ENCODE assay signal across 24 mouse cellular contexts in the genomic region with DNA sequence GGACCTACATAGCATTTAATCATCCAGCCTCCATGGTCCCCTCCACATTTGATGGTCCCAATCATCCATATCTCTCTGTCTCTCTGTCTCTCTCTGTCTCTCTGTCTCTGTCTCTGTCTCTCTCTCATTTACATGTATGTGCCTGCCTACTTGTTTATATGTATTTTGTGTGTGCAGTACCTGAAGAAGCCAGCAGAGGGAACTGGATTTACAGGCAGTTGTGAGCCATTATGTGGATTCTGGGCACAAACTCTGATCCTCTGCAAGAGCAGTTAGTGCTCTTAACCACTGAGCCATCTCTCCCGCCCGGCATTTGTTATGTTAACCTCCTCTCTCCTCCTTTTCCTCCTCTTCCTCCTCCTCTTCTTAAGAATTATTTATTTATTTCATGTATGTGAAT. TPM values are rescaled to one million over a fixed set of nuclear protein-coding genes. Genes with fewer than 3 reads are reported as not detected.
DNase-seq lines count a peak whose midpoint lies in the region; ATAC-seq and TF ChIP-seq lines count a peak whose summit lies in the region.
"Had no signal": no experiment of that assay in that cellular context is flagged by ENCODE, and none has a peak within 500 bp of the region (broad histone marks: within the 10 kb centered on the region; RNA-seq: fewer than 3 reads in every experiment).

No protein-coding gene starts in this region.

- H3K4me1 ChIP-seq in kidney, postnatal 0 days (replicated peaks; ENCODE audit: insufficient read depth, low read length), result no peaks in the 10 kb centered on the region
- H3K4me1 ChIP-seq in kidney, embryonic 16.5 days (ENCODE audit: insufficient read depth, low read length), result no peaks in the 10 kb centered on the region
- H3K4me1 ChIP-seq in midbrain, postnatal 0 days (ENCODE audit: insufficient read depth, low read length), result no peaks in the 10 kb centered on the region
- H3K4me1 ChIP-seq in midbrain, embryonic 14.5 days (ENCODE audit: control insufficient read depth, insufficient read depth, low read length), result no peaks in the 10 kb centered on the region
- H3K4me1 ChIP-seq in stomach, postnatal 0 days (replicated peaks; ENCODE audit: control insufficient read depth, insufficient read depth), result no peaks in the 10 kb centered on the region
- H3K4me1 ChIP-seq: embryonic facial prominence, embryonic 15.5 days; forebrain, embryonic 15.5 days; hindbrain, embryonic 13.5 days; intestine, embryonic 15.5 days; limb, embryonic 15.5 days; midbrain, embryonic 12.5 days; neural tube, embryonic 12.5 days had no signal

- no peaks in the 10 kb centered on the region for H3K9me3 ChIP-seq in kidney, postnatal 0 days (replicated peaks; ENCODE audit: low read length)
- H3K9me3 ChIP-seq in kidney, embryonic 16.5 days (ENCODE audit: low read length), result peaks cover 5% of the 10 kb centered on the region; the same call in 1 of the 2 replicates
- no peaks in the 10 kb centered on the region for H3K9me3 ChIP-seq in midbrain, postnatal 0 days (ENCODE audit: low read length)
- H3K9me3 ChIP-seq in midbrain, embryonic 14.5 days (ENCODE audit: control insufficient read depth, low read length), result no peaks in the 10 kb centered on the region
- no peaks in the 10 kb centered on the region for H3K9me3 ChIP-seq in stomach, postnatal 0 days (ENCODE audit: control insufficient read depth, low read length)
- H3K9me3 ChIP-seq: forebrain, embryonic 15.5 days; heart, embryonic 15.5 days; limb, embryonic 15.5 days had no signal

- WGBS in kidney, postnatal 0 days, result 98% methylated on average over 2 of the region's 2 CpGs
- WGBS in kidney, embryonic 16.5 days, result 98% methylated on average over 2 of the region's 2 CpGs
- 91% methylated on average over 2 of the region's 2 CpGs for WGBS in midbrain, postnatal 0 days
- WGBS in midbrain, embryonic 14.5 days, result 97% methylated on average over 2 of the region's 2 CpGs
- 95% methylated on average over 2 of the region's 2 CpGs for WGBS in stomach, postnatal 0 days

- H3K36me3 ChIP-seq in kidney, postnatal 0 days (ENCODE audit: insufficient read depth, low read length), result no peaks in the 10 kb centered on the region
- no peaks in the 10 kb centered on the region for H3K36me3 ChIP-seq in kidney, embryonic 16.5 days (ENCODE audit: insufficient read depth, low read length)
- H3K36me3 ChIP-seq in midbrain, postnatal 0 days (ENCODE audit: insufficient read depth, low read length), result no peaks in the 10 kb centered on the region
- no peaks in the 10 kb centered on the region for H3K36me3 ChIP-seq in midbrain, embryonic 14.5 days (ENCODE audit: control insufficient read depth, insufficient read depth, low read length)
- no peaks in the 10 kb centered on the region for H3K36me3 ChIP-seq in stomach, postnatal 0 days (ENCODE audit: control insufficient read depth, insufficient read depth, low read length)
- H3K36me3 ChIP-seq: embryonic facial prominence, embryonic 15.5 days; forebrain, embryonic 15.5 days; heart, embryonic 15.5 days; hindbrain, embryonic 13.5 days; intestine, embryonic 15.5 days; limb, embryonic 15.5 days; midbrain, embryonic 12.5 days; neural tube, embryonic 12.5 days had no signal

- no peak overlapping the region for H3K4me2 ChIP-seq in kidney, postnatal 0 days (ENCODE audit: low read length)
- H3K4me2 ChIP-seq in kidney, embryonic 16.5 days (replicated peaks; ENCODE audit: low read depth, low read length), result no peak overlapping the region
- H3K4me2 ChIP-seq in midbrain, postnatal 0 days (ENCODE audit: low read depth, low read length, poor library complexity, severe bottlenecking), result no peak overlapping the region
- no peak overlapping the region for H3K4me2 ChIP-seq in midbrain, embryonic 14.5 days (ENCODE audit: low read length)
- H3K4me2 ChIP-seq in stomach, postnatal 0 days (replicated peaks; ENCODE audit: low read depth), result no peak overlapping the region
- H3K4me2 ChIP-seq: embryonic facial prominence, embryonic 15.5 days; forebrain, embryonic 15.5 days; heart, embryonic 15.5 days; hindbrain, embryonic 13.5 days; intestine, embryonic 15.5 days; limb, embryonic 15.5 days; midbrain, embryonic 12.5 days; neural tube, embryonic 12.5 days had no signal

- no peak for TF ChIP-seq EP300 in stomach, postnatal 0 days (optimal IDR thresholded peaks at IDR 0.05)

- no peak for ATAC-seq in kidney, postnatal 0 days (replicated peaks; ENCODE audit: low FRiP score, low read depth)
- ATAC-seq in kidney, embryonic 16.5 days (ENCODE audit: low FRiP score, low TSS enrichment), result no peak
- ATAC-seq in midbrain, postnatal 0 days (ENCODE audit: low FRiP score), result no peak
- no peak for ATAC-seq in midbrain, embryonic 14.5 days (ENCODE audit: low FRiP score, low TSS enrichment)
- no peak for ATAC-seq in stomach, postnatal 0 days (ENCODE audit: low FRiP score, low TSS enrichment)
- ATAC-seq: forebrain, embryonic 15.5 days; intestine, embryonic 15.5 days had no signal

- no peak overlapping the region for H3K4me3 ChIP-seq in kidney, postnatal 0 days (replicated peaks; ENCODE audit: low read depth, low read length)
- H3K4me3 ChIP-seq in kidney, embryonic 16.5 days (ENCODE audit: low read length), result no peak overlapping the region
- no peak overlapping the region for H3K4me3 ChIP-seq in midbrain, postnatal 0 days (ENCODE audit: low read depth, low read length)
- H3K4me3 ChIP-seq in midbrain, embryonic 14.5 days (replicated peaks; ENCODE audit: low read depth, low read length), result no peak overlapping the region
- H3K4me3 ChIP-seq in stomach, postnatal 0 days (ENCODE audit: low read depth, low read length), result no peak overlapping the region
- H3K4me3 ChIP-seq: embryonic facial prominence, embryonic 15.5 days; forebrain, embryonic 15.5 days; heart, embryonic 15.5 days; hindbrain, embryonic 13.5 days; intestine, embryonic 15.5 days; limb, embryonic 15.5 days; midbrain, embryonic 12.5 days; neural tube, embryonic 12.5 days had no signal

- no peak overlapping the region for H3K27ac ChIP-seq in kidney, postnatal 0 days
- H3K27ac ChIP-seq in kidney, embryonic 16.5 days (ENCODE audit: low read length), result no peak overlapping the region
- H3K27ac ChIP-seq in midbrain, postnatal 0 days (ENCODE audit: low read depth, low read length), result no peak overlapping the region
- H3K27ac ChIP-seq in midbrain, embryonic 14.5 days (replicated peaks; ENCODE audit: low read depth, low read length), result no peak overlapping the region
- H3K27ac ChIP-seq in stomach, postnatal 0 days (replicated peaks), result no peak overlapping the region
- H3K27ac ChIP-seq: embryonic facial prominence, embryonic 15.5 days; forebrain, embryonic 15.5 days; heart, embryonic 15.5 days; hindbrain, embryonic 13.5 days; intestine, embryonic 15.5 days; limb, embryonic 15.5 days; midbrain, embryonic 12.5 days; neural tube, embryonic 12.5 days had no signal

- H3K27me3 ChIP-seq in kidney, postnatal 0 days (ENCODE audit: insufficient read depth, low read length), result no peaks in the 10 kb centered on the region
- H3K27me3 ChIP-seq in kidney, embryonic 16.5 days (ENCODE audit: insufficient read depth, low read length), result no peaks in the 10 kb centered on the region
- no peaks in the 10 kb centered on the region for H3K27me3 ChIP-seq in midbrain, postnatal 0 days (ENCODE audit: insufficient read depth, low read length)
- H3K27me3 ChIP-seq in midbrain, embryonic 14.5 days (ENCODE audit: control insufficient read depth, insufficient read depth, low read length), result no peaks in the 10 kb centered on the region; the same call in 1 of the 2 replicates
- no peaks in the 10 kb centered on the region for H3K27me3 ChIP-seq in stomach, postnatal 0 days (ENCODE audit: control insufficient read depth, insufficient read depth, low read length)
- H3K27me3 ChIP-seq: embryonic facial prominence, embryonic 15.5 days; forebrain, embryonic 15.5 days; heart, embryonic 15.5 days; hindbrain, embryonic 13.5 days; intestine, embryonic 15.5 days; limb, embryonic 15.5 days; neural tube, embryonic 12.5 days had no signal

- peak; percentile 31; the same call in 1 of the 2 replicates for TF ChIP-seq CTCF in kidney, postnatal 0 days (IDR thresholded peaks at IDR 0.05; ENCODE audit: low read depth)
- peak; percentile 31; the same call in 1 of the 2 replicates for TF ChIP-seq CTCF in midbrain, postnatal 0 days (IDR thresholded peaks at IDR 0.05)
- peak; percentile 33 for TF ChIP-seq CTCF in stomach, postnatal 0 days (IDR thresholded peaks at IDR 0.05; ENCODE audit: low read depth)

- DNase-seq in kidney, postnatal 0 days (ENCODE audit: low spot score), result no peak
- no peak for DNase-seq in midbrain, postnatal 0 days (ENCODE audit: low spot score)
- no peak for DNase-seq in midbrain, embryonic 14.5 days
- peak; percentile 86 for DNase-seq in R1 (ENCODE audit: low read depth, low spot score)
- no peak for DNase-seq in stomach, postnatal 0 days (ENCODE audit: low spot score)
- DNase-seq in adrenal gland, adult 8-10 months, result no peak
- DNase-seq: cerebellum, adult 11 months; cerebellum, adult 9-11 months; gastrocnemius, postnatal 36 days; heart, postnatal 36 days; kidney, adult 8-10 months; kidney, postnatal 25 days; layer of hippocampus, adult 9-11 months; left cerebral cortex, postnatal 4 days; lung, adult 18-20 months had no signal

- H3K9ac ChIP-seq in kidney, postnatal 0 days (ENCODE audit: low read depth, low read length), result no peak overlapping the region
- no peak overlapping the region for H3K9ac ChIP-seq in kidney, embryonic 16.5 days (replicated peaks; ENCODE audit: low read length)
- no peak overlapping the region for H3K9ac ChIP-seq in midbrain, postnatal 0 days (replicated peaks; ENCODE audit: low read length, poor library complexity, severe bottlenecking)
- no peak overlapping the region for H3K9ac ChIP-seq in midbrain, embryonic 14.5 days (replicated peaks; ENCODE audit: low read length)
- H3K9ac ChIP-seq in stomach, postnatal 0 days (ENCODE audit: low read length), result no peak overlapping the region
- H3K9ac ChIP-seq: embryonic facial prominence, embryonic 15.5 days; forebrain, embryonic 15.5 days; heart, embryonic 15.5 days; hindbrain, embryonic 13.5 days; intestine, embryonic 15.5 days; limb, embryonic 15.5 days; midbrain, embryonic 12.5 days; neural tube, embryonic 12.5 days had no signal

RNA-seq across cellular contexts. Expression of gene Pdgfb, which starts 31.0 kb away (rescaled TPM):
- 6.5 and 6.8 TPM in 2 replicates for polyA plus RNA-seq in kidney, postnatal 0 days (2015; fragmentation: Nextera tagmentation; extraction: Ambion mirVana)
- 4.3 and 6.2 TPM in 2 replicates for polyA plus RNA-seq in kidney, embryonic 16.5 days (2015; fragmentation: Nextera tagmentation; extraction: Ambion mirVana)
- total RNA-seq in midbrain, postnatal 0 days (2014; rRNA removed), result 20.5 and 24.4 TPM in 2 replicates
- polyA plus RNA-seq in midbrain, postnatal 0 days (2015; fragmentation: Nextera tagmentation; extraction: Ambion mirVana), result 8.7 and 9.2 TPM in 2 replicates
- polyA plus RNA-seq in midbrain, embryonic 14.5 days (2014; fragmentation: Nextera tagmentation; extraction: Ambion mirVana), result 4.7 and 5.1 TPM in 2 replicates
- polyA plus RNA-seq in stomach, postnatal 0 days (2015; fragmentation: Nextera tagmentation; extraction: Ambion mirVana), result 3.1 and 3.6 TPM in 2 replicates
- total RNA-seq in adrenal gland, adult 8-10 months (2022), result 10 to 100 TPM; 42.7 to 52.9 (median 43.2) TPM

RNA-seq across cellular contexts. Expression of gene Syngr1, which starts 45.4 kb away (rescaled TPM):
- polyA plus RNA-seq in kidney, postnatal 0 days (2015; fragmentation: Nextera tagmentation; extraction: Ambion mirVana), result 21.8 and 24.1 TPM in 2 replicates
- 14.3 and 16.0 TPM in 2 replicates for polyA plus RNA-seq in kidney, embryonic 16.5 days (2015; fragmentation: Nextera tagmentation; extraction: Ambion mirVana)
- 162 and 220 TPM in 2 replicates for total RNA-seq in midbrain, postnatal 0 days (2014; rRNA removed)
- polyA plus RNA-seq in midbrain, postnatal 0 days (2015; fragmentation: Nextera tagmentation; extraction: Ambion mirVana), result 81.5 and 88.5 TPM in 2 replicates
- polyA plus RNA-seq in midbrain, embryonic 14.5 days (2014; fragmentation: Nextera tagmentation; extraction: Ambion mirVana), result 26.3 and 39.4 TPM in 2 replicates
- 53.7 TPM in 2 replicates for polyA plus RNA-seq in stomach, postnatal 0 days (2015; fragmentation: Nextera tagmentation; extraction: Ambion mirVana)
- 10 to 100 TPM; 32.7 to 65.7 (median 48.7) TPM for total RNA-seq in adrenal gland, adult 8-10 months (2022)

RNA-seq across cellular contexts. Expression of gene Rpl3, which starts 45.9 kb away (rescaled TPM):
- polyA plus RNA-seq in kidney, postnatal 0 days (2015; fragmentation: Nextera tagmentation; extraction: Ambion mirVana), result 970 and 975 TPM in 2 replicates
- polyA plus RNA-seq in kidney, embryonic 16.5 days (2015; fragmentation: Nextera tagmentation; extraction: Ambion mirVana), result 981 and 1,131 TPM in 2 replicates
- total RNA-seq in midbrain, postnatal 0 days (2014; rRNA removed), result 511 and 632 TPM in 2 replicates
- 500 and 515 TPM in 2 replicates for polyA plus RNA-seq in midbrain, postnatal 0 days (2015; fragmentation: Nextera tagmentation; extraction: Ambion mirVana)
- 681 and 724 TPM in 2 replicates for polyA plus RNA-seq in midbrain, embryonic 14.5 days (2014; fragmentation: Nextera tagmentation; extraction: Ambion mirVana)
- polyA plus RNA-seq in stomach, postnatal 0 days (2015; fragmentation: Nextera tagmentation; extraction: Ambion mirVana), result 706 and 736 TPM in 2 replicates
- total RNA-seq in adrenal gland, adult 8-10 months (2022), result 100 to 1,000 TPM; 541 to 649 (median 631) TPM
